ENCODE assay signal across 9 mouse cellular contexts in genomic region chrX:136624905-136625569, GRCm38 (mm10). TPM values are rescaled to one million over a fixed set of nuclear protein-coding genes. Genes with fewer than 3 reads are reported as not detected.
DNase-seq lines count a peak whose midpoint lies in the region; ATAC-seq lines count a peak whose summit lies in the region.
"Had no signal": no experiment of that assay in that cellular context is flagged by ENCODE, and none has a peak within 500 bp of the region (broad histone marks: within the 10 kb centered on the region; RNA-seq: fewer than 3 reads in every experiment).

No protein-coding gene starts in this region.

- H3K9me3 ChIP-seq in forebrain, embryonic 16.5 days (ENCODE audit: control insufficient read depth, low read length) = no peaks in the 10 kb centered on the region
- H3K9me3 ChIP-seq: limb, embryonic 13.5 days had no signal

- H3K9ac ChIP-seq in forebrain, embryonic 16.5 days (replicated peaks; ENCODE audit: low read depth, low read length) = no peak overlapping the region
- H3K9ac ChIP-seq: limb, embryonic 13.5 days had no signal

- no peak overlapping the region for H3K4me3 ChIP-seq in forebrain, embryonic 16.5 days (replicated peaks; ENCODE audit: low read length)
- H3K4me3 ChIP-seq: limb, embryonic 13.5 days had no signal

- H3K27me3 ChIP-seq in forebrain, embryonic 16.5 days (replicated peaks; ENCODE audit: control insufficient read depth, insufficient read depth, low read length) = no peaks in the 10 kb centered on the region
- H3K27me3 ChIP-seq: limb, embryonic 13.5 days had no signal

- H3K4me2 ChIP-seq in forebrain, embryonic 16.5 days (ENCODE audit: low read length) = no peak overlapping the region
- H3K4me2 ChIP-seq: limb, embryonic 13.5 days had no signal

- peak; percentile 26 to 42 for DNase-seq in heart, postnatal 10 days
- DNase-seq in heart, adult 8-10 months (ENCODE audit: low spot score) = no peak
- DNase-seq in c-Kit-positive CD71-negative TER-119-negative erythroid progenitor cells, embryonic 14.5 days (ENCODE audit: low read depth) = peak; percentile 9
- peak; percentile 19 to 61 for DNase-seq in layer of hippocampus, postnatal 14 days (ENCODE audit: low spot score in 2 of 2)
- DNase-seq in mesoderm, embryonic 11.5 days (ENCODE audit: low read depth, low spot score) = peak; percentile 16

- no peaks in the 10 kb centered on the region for H3K36me3 ChIP-seq in forebrain, embryonic 16.5 days (ENCODE audit: control insufficient read depth, insufficient read depth)
- H3K36me3 ChIP-seq: limb, embryonic 13.5 days had no signal

- WGBS in forebrain, embryonic 16.5 days = 44% methylated on average over 9 of the region's 9 CpGs

- H3K27ac ChIP-seq in forebrain, embryonic 16.5 days (ENCODE audit: low read length) = no peak overlapping the region
- H3K27ac ChIP-seq: limb, embryonic 13.5 days had no signal

- peak; percentile 76 for ATAC-seq in CD4-positive, CD25-positive, alpha-beta regulatory T cell, adult 4 months
- ATAC-seq in forebrain, embryonic 16.5 days = peak; percentile 77
- no peak for ATAC-seq in erythroblast, adult 5-6 weeks (replicated peaks; ENCODE audit: low FRiP score, poor library complexity, severe bottlenecking)

- no peaks in the 10 kb centered on the region for H3K4me1 ChIP-seq in forebrain, embryonic 16.5 days (replicated peaks; ENCODE audit: control insufficient read depth, insufficient read depth, low read length)
- H3K4me1 ChIP-seq: limb, embryonic 13.5 days had no signal

- intact Hi-C loops in heart, postnatal 10 days (cut with DNase I) = loop anchor here (5.0 kb wide), 2 partner anchors 192 to 528 kb away; no protein-coding TSS in a partner anchor

RNA-seq across cellular contexts. Expression of gene Tceal3, which starts 34.4 kb away (rescaled TPM):
- under 1 TPM; 0.79 to 0.84 TPM for total RNA-seq in heart, postnatal 10 days (2021)
- 1 to 10 TPM in 2 of 4 experiments, under 1 TPM in 2; 0.24 to 1.1 (median 0.92) TPM for total RNA-seq in heart, adult 8-10 months (2022)
- polyA plus RNA-seq in CD4-positive, CD25-positive, alpha-beta regulatory T cell, adult 4 months (2017; shearing (Covaris generic)) = 1 to 10 TPM in 1 of 2 experiments, under 1 TPM in 1; 0.85 to 1.4 TPM
- 49.1 and 56.4 TPM in 2 replicates for polyA plus RNA-seq in forebrain, embryonic 16.5 days (2015; fragmentation: Nextera tagmentation; extraction: Ambion mirVana)
- 100 to 1,000 TPM; 130 to 142 TPM for total RNA-seq in layer of hippocampus, postnatal 14 days (2021)
- total RNA-seq in erythroblast, adult 5-6 weeks (2015; ENCODE audit: low replicate concordance) = not detected in 2 replicates
- 1.8 TPM in 1 of 2 replicates, not detected in the other for total RNA-seq in erythroblast, adult 5-6 weeks (2017; ENCODE audit: low replicate concordance)

Comparison
In these comparisons a context has a peak if more than half of its experiments do, and no peak if none do; other contexts are left out.
1. RNA of gene Tceal3, which starts 34.4 kb away (total RNA-seq): 130 to 142 TPM in layer of hippocampus, postnatal 14 days; 1.8 TPM in erythroblast, adult 5-6 weeks, 0.24 to 1.1 TPM in heart, adult 8-10 months and 0.79 to 0.84 TPM in heart, postnatal 10 days; every median in the first group is over 10 times any median in the second.